Mouse (Mus musculus): Measurements from ENCODE around the gene Slx4. TPM values are rescaled to one million over a fixed set of nuclear protein-coding genes. Genes with fewer than 3 reads are reported as not detected.
"Not testable (repeated sequence)": the region's sequence is repeated elsewhere in the genome, so short reads cannot be mapped to it uniquely, and the experiment has no call there.

Gene Slx4
- polyA plus RNA-seq, 1 experiment from 2014 or later: 24.7 TPM

- Histone ChIP-seq H3K4me2 (replicated peaks) (no peak overlapping the region), H3K4me1 (replicated peaks) (no peaks in the 10 kb centered on the region), H3K27ac (no peak overlapping the region), H3K4me3 (replicated peaks) (no peak overlapping the region), H3K9ac (replicated peaks) (no peak overlapping the region), H3K9me3 (no peaks in the 10 kb centered on the region), H3K27me3 (no peaks in the 10 kb centered on the region), H3K36me3 (peaks cover 5% of the 10 kb centered on the region)
- no peak for ATAC-seq
- WGBS: 66% methylated on average over 5 of the region's 6 CpGs
These were observed 28.1 kb upstream of the Slx4 start for GRCm38 (mm10) chr16:4031441-4032274.

DNA sequence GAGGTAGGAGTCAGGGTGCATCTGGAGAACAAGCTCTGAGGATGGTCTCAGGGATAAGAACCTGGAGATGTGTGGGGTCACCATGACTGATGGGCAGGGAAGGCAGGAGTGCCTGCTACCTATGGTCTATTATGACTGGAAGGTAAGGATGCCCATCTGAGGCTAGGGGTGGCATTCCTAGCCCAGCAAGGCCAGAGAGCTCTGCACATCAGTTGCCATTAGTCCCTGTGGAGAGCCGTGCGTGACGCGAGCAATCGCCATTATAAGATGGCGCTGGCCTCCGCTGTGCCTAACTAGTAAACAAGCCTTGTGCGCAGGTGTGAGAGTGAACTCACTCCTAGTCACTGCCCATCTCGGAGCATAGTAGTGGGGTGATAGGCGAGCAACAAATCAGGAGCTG is 26.9 kb upstream of the Slx4 start:
- Histone ChIP-seq H3K9ac (replicated peaks) (no peak overlapping the region), H3K4me1 (replicated peaks) (no peaks in the 10 kb centered on the region), H3K27me3 (no peaks in the 10 kb centered on the region), H3K4me2 (replicated peaks) (no peak overlapping the region), H3K27ac (no peak overlapping the region), H3K9me3 (no peaks in the 10 kb centered on the region), H3K4me3 (replicated peaks) (no peak overlapping the region), H3K36me3 (no peaks in the 10 kb centered on the region)
- whole genome bisulfite sequencing: 95% methylated on average over 10 of the region's 10 CpGs
- no peak for ATAC-seq

DNA sequence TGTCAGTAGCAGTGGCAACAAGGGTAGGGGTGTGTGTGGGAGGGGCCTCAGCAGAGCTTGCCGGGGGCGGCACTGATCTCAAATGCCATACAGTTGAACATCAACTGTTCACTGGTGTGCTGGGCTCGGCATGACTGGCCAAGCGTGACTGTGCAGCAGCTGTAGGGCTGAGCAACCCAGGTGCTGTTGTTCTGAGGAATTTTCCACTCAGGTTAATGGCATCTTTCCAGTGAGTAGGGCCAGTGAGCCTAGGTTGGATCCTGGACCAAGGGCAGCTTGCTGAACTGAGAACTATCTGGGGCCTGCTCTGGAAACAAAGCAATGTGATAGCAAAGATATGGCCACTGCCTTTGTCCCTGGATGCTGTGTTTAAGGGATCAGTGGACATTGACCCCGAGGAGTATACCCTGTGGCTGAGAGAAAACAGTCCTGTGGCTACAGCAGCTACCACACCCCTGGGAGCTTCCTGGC is 25.8 kb upstream of the Slx4 start:
- Histone ChIP-seq H3K27me3 (no peaks in the 10 kb centered on the region), H3K9me3 (no peaks in the 10 kb centered on the region), H3K4me3 (replicated peaks) (no peak overlapping the region), H3K27ac (no peak overlapping the region), H3K9ac (replicated peaks) (no peak overlapping the region), H3K4me1 (replicated peaks) (no peaks in the 10 kb centered on the region), H3K36me3 (no peaks in the 10 kb centered on the region), H3K4me2 (replicated peaks) (no peak overlapping the region)
- 74% methylated on average over 5 of the region's 5 CpGs for WGBS
- ATAC-seq: no peak

GRCm38 (mm10) chr16:4027211-4027610 is 23.6 kb upstream of the Slx4 start:
- 86% methylated on average over 3 of the region's 3 CpGs for WGBS
- no peaks in the 10 kb centered on the region for H3K9me3 ChIP-seq
- H3K4me1 ChIP-seq (replicated peaks): no peaks in the 10 kb centered on the region
- H3K9ac ChIP-seq (replicated peaks): no peak overlapping the region
- no peak overlapping the region for H3K4me2 ChIP-seq (replicated peaks)
- no peaks in the 10 kb centered on the region for H3K36me3 ChIP-seq
- H3K27ac ChIP-seq: no peak overlapping the region
- no peak overlapping the region for H3K4me3 ChIP-seq (replicated peaks)
- no peak for ATAC-seq
- H3K27me3 ChIP-seq: no peaks in the 10 kb centered on the region

- no peaks in the 10 kb centered on the region for H3K27me3 ChIP-seq
- H3K27ac ChIP-seq: no peak overlapping the region
- ATAC-seq: no peak
- H3K4me3 ChIP-seq (replicated peaks): no peak overlapping the region
- 80% methylated on average over 1 of the region's 1 CpGs for WGBS
- H3K4me2 ChIP-seq (replicated peaks): no peak overlapping the region
- no peaks in the 10 kb centered on the region for H3K4me1 ChIP-seq (replicated peaks)
- no peak overlapping the region for H3K9ac ChIP-seq (replicated peaks)
- H3K36me3 ChIP-seq: no peaks in the 10 kb centered on the region
- H3K9me3 ChIP-seq: no peaks in the 10 kb centered on the region
These were observed 23.1 kb upstream of the Slx4 start for GRCm38 (mm10) chr16:4026672-4027071.

DNA sequence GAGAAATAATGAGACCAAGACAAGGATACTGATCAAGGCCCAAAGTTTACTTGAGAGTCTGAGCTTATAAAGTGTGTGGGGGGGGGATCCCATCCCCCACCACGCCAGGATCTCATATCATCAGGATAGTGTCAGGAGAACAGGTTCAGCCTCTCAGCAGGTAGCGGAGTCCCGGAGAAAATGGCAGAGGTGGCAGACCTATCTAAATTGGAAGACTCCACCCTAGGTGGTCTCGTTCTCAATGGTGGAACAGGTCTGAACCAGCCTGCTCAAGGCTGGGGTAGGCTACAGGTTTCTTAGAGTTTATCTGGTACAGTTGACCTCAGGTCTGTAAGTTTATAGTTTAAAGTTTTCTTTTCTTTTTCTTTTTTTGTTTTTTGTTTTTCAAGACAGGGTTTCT is 19.1 kb upstream of the Slx4 start:
- WGBS: 77% methylated on average over 4 of the region's 4 CpGs
- H3K27ac ChIP-seq: no peak overlapping the region
- no peak overlapping the region for H3K4me2 ChIP-seq (replicated peaks)
- no peak overlapping the region for H3K4me3 ChIP-seq (replicated peaks)
- H3K4me1 ChIP-seq (replicated peaks): no peaks in the 10 kb centered on the region
- ATAC-seq: no peak
- no peaks in the 10 kb centered on the region for H3K27me3 ChIP-seq
- H3K36me3 ChIP-seq: no peaks in the 10 kb centered on the region
- H3K9ac ChIP-seq (replicated peaks): no peak overlapping the region
- H3K9me3 ChIP-seq: no peaks in the 10 kb centered on the region

DNA sequence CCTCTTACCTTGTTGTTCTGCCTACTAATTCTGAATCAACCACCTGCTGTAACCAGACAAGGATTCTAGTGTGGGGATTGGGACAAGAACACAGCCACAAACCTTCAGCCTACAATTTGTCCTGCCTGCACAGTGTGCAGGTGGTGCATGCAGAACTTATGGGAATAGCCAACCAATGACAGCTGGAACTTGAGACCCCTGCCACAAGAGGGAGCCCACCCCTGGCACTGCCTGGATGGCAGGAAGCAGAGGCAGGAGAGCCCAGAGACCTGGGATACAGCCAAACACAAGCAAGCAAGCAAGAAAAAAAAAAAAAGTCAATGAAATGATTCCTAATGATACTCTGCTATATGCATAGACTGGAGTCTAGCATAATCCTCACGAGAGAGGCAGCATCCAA is 17.7 kb upstream of the Slx4 start:
- no peak for ATAC-seq
- H3K36me3 ChIP-seq: no peaks in the 10 kb centered on the region
- no peak overlapping the region for H3K4me3 ChIP-seq (replicated peaks)
- WGBS: 87% methylated on average over 1 of the region's 1 CpGs
- H3K27me3 ChIP-seq: no peaks in the 10 kb centered on the region
- no peak overlapping the region for H3K27ac ChIP-seq
- no peaks in the 10 kb centered on the region for H3K4me1 ChIP-seq (replicated peaks)
- H3K9ac ChIP-seq (replicated peaks): no peak overlapping the region
- no peaks in the 10 kb centered on the region for H3K9me3 ChIP-seq
- H3K4me2 ChIP-seq (replicated peaks): no peak overlapping the region

GRCm38 (mm10) chr16:4017466-4017865 is 13.9 kb upstream of the Slx4 start:
- not testable (repeated sequence) for ATAC-seq; H3K9ac ChIP-seq (replicated peaks); H3K27ac ChIP-seq; H3K9me3 ChIP-seq; H3K36me3 ChIP-seq; H3K4me2 ChIP-seq (replicated peaks); H3K27me3 ChIP-seq; H3K4me3 ChIP-seq (replicated peaks); H3K4me1 ChIP-seq (replicated peaks)
- 83% methylated on average over 6 of the region's 6 CpGs for WGBS

DNA sequence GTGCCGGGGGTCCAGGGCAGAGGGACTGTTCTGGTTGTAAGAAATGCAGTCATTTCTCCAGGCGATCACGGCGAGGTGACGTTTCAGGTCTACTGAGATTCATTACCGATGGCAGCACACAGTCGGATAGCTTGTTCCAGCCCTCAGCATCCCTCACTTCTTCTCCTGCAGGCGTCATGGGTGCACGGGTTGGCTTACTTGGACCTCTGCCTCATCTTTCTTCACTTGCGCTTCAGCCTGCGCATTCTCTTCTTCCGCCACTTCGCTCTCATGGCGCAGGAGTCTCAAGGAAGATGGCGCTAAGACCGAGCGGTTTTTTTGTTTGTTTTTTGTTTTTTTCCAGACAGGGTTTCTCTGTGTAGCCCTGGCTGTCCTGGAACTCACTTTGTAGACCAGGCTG is 13.2 kb upstream of the Slx4 start:
- H3K4me3 ChIP-seq (replicated peaks); H3K27me3 ChIP-seq; ATAC-seq; H3K36me3 ChIP-seq; H3K27ac ChIP-seq; H3K4me1 ChIP-seq (replicated peaks); H3K4me2 ChIP-seq (replicated peaks); H3K9me3 ChIP-seq; H3K9ac ChIP-seq (replicated peaks): not testable (repeated sequence)
- 78% methylated on average over 17 of the region's 17 CpGs for WGBS

DNA sequence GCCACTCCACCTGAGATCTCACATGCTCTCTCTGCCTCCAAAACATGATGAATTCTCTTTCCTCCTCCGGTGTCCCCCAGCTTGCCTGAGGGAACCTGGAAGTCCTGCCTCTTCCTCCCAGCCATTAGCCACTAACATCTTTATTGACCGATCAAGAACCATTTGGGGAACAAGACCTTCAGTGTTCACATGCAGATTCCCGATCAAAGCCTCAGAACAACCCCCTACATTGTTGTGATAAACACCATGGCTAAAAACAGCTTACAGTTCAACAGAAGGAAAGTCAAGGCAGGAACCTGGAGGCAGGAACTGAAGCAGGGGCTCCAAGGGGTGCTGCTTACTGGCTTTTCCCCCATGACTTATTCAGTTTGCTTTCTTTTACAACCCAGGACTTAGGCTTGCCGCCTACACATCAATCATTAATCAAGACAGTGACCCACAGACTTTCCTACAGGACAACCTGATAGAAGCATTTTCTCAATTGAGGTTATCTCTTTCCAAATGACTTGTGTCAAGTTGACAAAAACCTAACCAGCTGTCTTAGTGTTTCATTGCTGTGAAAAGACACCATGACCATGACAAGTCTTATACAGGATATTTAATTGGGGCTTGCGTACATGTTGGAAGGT is 10.6 kb upstream of the Slx4 start:
- H3K4me2 ChIP-seq (replicated peaks): no peak overlapping the region
- no peaks in the 10 kb centered on the region for H3K36me3 ChIP-seq
- 0 out of 2 replicates have a peak, but pooled peaks cover 9% of the 10 kb centered on the region for H3K9me3 ChIP-seq
- WGBS: 83% methylated on average over 5 of the region's 5 CpGs
- H3K4me3 ChIP-seq (replicated peaks): no peak overlapping the region
- no peak for ATAC-seq
- H3K27ac ChIP-seq: no peak overlapping the region
- H3K27me3 ChIP-seq: no peaks in the 10 kb centered on the region
- no peaks in the 10 kb centered on the region for H3K4me1 ChIP-seq (replicated peaks)
- no peak overlapping the region for H3K9ac ChIP-seq (replicated peaks)

DNA sequence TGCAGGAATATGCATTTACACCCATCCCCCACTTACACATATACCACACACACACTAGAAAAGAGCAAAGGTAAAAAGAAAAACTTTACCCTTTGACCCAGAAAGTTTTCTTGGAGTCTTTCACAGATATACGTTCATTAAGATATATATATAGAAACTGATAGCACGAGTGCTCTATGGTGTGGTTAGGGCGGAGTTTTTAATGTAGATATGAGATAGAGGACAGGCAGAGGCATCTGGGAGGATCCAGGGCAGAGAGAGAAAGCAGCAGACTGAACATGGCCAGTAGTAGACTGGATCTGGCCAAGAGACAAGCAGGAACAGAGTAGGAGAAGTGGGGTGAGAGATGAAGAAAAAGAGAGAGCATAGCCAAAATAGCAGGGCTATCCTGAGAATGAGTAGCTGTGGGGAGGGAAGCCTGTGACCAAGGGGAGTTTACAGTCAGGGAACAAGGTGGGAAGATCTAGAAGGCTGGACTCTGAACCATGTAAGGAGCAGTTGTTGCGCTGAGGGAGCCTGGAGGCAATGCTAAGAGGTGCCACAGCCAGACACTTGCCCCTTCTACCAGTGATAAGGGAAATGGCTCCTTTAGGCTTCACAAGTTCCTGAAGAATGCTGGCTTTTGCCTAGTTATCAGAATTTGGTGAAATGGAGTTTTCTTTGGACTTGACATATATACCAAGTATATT is 9.5 kb upstream of the Slx4 start:
- Histone ChIP-seq H3K36me3 (no peaks in the 10 kb centered on the region), H3K27me3 (no peaks in the 10 kb centered on the region), H3K4me3 (replicated peaks) (no peak overlapping the region), H3K9me3 (0 out of 2 replicates have a peak, but pooled peaks cover 9% of the 10 kb centered on the region), H3K9ac (replicated peaks) (no peak overlapping the region), H3K27ac (no peak overlapping the region), H3K4me1 (replicated peaks) (no peaks in the 10 kb centered on the region), H3K4me2 (replicated peaks) (no peak overlapping the region)
- no peak for ATAC-seq
- 78% methylated on average over 4 of the region's 4 CpGs for WGBS

- Histone ChIP-seq H3K36me3 (peaks cover 98% of the 10 kb centered on the region), H3K4me1 (replicated peaks) (no peaks in the 10 kb centered on the region), H3K27ac (no peak overlapping the region), H3K9ac (replicated peaks) (no peak overlapping the region), H3K4me3 (replicated peaks) (no peak overlapping the region), H3K4me2 (replicated peaks) (no peak overlapping the region), H3K27me3 (no peaks in the 10 kb centered on the region), H3K9me3 (no peaks in the 10 kb centered on the region)
- 94% methylated on average over 4 of the region's 4 CpGs for WGBS
- ATAC-seq: no peak
These were observed 15.2 kb downstream of the Slx4 start for GRCm38 (mm10) chr16:3988410-3988809.
